Mouse (Mus musculus) brain, embryonic 18.5 days (tissue): ENCODE data around the gene Cytip.

ENCODE experiments used
- DNase-seq: peaks from one replicate; pipeline ENCODE4 v3.0.0-alpha.2; 2012; ENCODE audit warnings: low read depth, low spot score

Cytip gene

DNA sequence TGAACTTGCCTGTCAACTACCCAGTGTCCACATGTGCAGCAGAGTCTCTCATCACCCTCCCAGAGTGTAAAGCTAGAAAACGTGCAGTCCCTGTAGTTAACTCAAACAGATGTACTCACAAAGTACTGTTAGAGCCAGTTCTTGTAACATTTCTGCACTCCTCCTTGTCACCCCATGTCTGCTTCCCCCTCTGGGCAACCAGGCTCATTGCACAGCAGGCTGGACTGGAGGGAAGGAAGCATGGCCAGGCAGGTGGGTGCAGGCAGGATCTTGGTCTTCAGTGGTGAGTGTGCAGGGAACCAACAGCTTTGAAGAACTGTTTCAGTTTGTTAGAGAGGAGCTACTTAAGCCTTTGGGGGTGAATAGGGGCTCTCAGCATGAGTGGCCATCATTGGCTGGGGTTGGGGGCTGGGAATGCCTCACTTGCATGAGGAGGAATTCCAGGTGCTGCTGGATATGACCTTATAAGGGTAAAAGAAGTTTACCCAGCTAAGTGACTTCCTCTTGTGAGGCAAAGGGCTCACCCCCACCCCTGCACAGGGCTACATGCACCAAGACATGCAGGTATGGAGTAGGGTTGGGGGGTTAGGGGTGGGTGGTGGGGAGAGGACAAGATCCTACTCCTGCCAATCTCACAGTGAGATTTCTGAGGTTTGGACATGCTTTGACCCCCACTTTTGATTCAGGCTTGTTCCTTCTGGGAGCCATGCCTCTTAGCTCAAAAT, 31.7 kb downstream of the Cytip start:
- no peak for DNase-seq

DNA sequence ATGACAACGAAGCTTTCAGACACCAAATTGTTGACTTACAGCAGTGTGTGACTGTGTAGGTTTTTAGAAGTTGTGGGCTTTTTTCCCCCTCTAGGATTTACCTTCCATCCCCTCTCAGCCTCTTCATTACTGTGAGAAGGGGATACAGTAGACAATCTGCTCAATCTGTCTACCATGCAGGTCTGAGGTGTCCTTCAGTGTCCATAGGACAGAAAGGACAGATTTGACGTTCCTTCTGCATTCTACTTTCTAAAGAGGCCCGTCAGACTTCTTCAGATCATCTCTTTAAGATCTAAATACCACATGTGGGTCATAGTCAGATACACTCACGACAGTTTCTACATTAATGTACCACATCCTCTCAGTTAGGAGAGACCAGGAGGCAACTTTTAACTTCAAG, 33.5 kb downstream of the Cytip start:
- DNase-seq = no peak

- DNase-seq = no peak
These were observed 34.6 kb downstream of the Cytip start for GRCm38 (mm10) chr2:58160541-58161307.

DNA sequence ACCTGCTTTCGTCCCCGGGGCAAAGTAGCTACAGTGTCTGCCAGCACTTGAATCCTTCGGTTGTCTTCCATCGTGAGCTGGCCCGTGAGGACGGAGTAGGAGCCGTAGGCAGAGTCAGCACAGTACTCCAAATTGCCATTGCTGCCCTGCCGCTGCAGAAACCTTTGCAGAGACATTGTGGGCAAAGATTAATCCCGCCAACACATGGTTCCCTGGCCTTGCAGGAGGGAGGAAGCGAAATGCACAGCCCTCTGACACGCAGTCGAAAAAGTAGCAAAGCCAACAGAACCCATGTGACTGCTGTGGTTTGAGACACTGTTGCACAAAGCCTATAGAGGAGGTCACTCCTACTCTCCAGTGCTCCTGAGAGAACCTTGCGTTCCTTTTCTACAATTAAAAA, 35.5 kb downstream of the Cytip start:
- no peak for DNase-seq

DNA sequence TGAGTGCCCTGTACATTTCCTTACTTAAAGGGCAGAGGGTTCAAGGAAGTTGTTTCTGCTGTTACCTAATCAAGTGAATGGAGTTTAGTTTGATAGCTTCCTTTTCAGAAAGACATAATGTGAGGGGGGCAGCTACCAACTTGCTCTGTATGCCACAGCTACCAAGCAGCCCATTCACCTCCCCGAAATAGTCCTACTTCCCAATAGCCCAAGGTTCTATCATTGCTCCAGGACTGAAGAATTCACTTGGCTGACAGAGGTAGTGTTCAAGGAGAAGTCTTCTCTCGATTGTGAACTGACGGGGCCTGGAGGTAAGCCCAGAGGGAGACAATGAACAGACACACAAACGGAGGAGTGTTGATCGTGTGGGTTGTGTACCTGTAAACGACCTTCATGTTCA, 36.2 kb downstream of the Cytip start:
- DNase-seq = no peak

DNA sequence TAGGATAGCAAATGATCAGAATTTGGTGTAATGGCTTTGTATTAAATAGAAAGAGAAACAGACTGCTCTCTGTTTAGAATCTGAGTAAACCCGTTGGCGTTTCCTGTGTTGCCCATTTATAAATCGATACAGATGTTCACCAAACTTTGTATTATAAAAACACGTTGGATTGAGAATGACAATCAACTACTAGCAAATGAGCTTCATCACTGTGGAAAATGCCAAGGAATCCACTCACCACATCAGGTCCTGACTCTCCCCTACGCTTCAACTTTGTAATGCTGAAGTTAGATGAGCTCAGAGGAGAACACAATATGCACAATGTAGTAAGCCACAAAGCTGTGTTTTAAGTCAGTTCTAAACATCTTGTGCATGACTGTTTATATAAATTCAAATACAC, 36.8 kb downstream of the Cytip start:
- no peak for DNase-seq

GRCm38 (mm10) chr2:58158107-58158506, 37.2 kb downstream of the Cytip start:
- no peak for DNase-seq

DNA sequence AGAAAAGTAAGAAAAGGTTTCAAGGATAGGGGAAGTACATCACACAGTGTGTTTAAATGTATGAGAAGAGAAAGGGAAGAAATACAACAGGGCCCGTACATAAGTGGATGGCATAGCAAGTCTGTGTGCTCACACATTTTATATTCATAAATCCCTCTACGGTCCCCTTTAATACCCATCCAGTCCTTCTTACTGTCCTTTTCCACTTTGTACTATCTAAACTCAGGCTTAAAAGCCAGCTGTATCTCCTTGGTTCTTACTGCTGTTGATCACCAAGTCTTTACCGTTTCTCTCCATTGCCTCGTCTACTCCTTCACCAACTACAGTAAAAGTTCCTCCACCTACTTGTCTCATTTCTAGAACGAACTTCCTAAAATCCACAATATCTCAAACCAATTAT, 37.9 kb downstream of the Cytip start:
- no peak for DNase-seq

- DNase-seq = no peak
These were observed 38.6 kb downstream of the Cytip start for GRCm38 (mm10) chr2:58156495-58157392.

GRCm38 (mm10) chr2:58156108-58156415, 39.3 kb downstream of the Cytip start:
- no peak for DNase-seq

DNA sequence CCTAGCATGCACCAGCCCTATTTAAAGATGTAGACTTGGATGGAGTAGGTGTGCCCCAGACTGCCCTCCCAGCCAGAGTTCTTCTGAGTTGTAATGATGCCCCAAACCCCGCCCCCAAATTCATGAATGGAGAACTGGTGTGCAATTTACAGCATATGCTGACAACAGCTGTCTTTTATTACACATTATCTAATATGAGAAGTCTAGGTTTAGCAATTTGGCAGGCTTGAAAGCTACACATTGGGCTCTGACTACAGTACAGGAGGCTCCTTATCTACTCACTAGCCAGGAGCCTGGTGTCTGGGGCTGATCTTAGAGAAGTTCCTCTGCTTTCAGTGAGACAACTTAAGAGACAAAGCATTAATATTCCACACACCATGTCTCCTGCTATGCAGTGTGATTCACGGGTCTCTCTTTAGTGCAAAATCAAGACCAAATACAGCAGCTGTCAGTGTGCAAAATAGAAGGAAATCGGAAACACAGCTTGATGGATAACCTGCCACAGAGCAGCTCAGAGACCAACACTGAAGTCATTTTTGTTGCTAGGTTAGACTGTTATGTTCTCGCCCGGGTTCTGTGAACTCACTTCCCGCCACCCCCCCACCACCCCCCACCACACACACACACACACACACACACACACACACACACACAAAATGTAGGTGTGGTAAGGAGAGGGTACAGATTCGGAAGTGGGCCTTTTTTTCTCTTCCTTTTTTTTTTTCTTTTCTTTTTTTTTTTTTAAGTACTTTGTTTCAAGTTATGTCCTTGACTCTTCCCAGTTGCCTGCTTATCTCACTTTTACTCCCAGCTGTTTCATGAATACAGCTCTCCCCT, 39.8 kb downstream of the Cytip start:
- no peak for DNase-seq

- DNase-seq = no peak
These were observed 40.8 kb downstream of the Cytip start for GRCm38 (mm10) chr2:58154555-58154954.

GRCm38 (mm10) chr2:58153742-58154141, 41.6 kb downstream of the Cytip start:
- no peak for DNase-seq

- no peak for DNase-seq
These were observed 45.3 kb downstream of the Cytip start for GRCm38 (mm10) chr2:58149983-58150405.

- DNase-seq = no peak
These were observed 48.8 kb downstream of the Cytip start for GRCm38 (mm10) chr2:58146572-58146971.

DNA sequence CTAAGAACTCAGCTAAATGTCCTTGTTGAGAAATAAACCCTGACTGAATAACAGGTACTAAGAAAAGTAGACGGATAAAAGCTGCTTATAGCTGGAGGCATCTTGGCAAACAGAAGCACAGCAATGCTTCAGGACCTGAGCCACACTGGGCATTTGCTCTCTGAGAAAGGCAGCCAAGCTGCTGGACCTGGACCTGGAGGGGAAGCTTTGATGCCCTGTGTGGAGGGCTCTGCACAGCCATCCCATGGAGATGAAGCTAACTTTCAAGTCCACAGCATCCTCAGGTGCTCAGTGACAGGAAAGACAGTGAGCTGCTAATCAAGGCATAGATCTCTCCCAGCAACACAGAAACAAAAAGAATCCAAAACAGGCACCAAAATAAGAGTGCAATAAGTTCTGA, 54.8 kb downstream of the Cytip start:
- DNase-seq = no peak

DNA sequence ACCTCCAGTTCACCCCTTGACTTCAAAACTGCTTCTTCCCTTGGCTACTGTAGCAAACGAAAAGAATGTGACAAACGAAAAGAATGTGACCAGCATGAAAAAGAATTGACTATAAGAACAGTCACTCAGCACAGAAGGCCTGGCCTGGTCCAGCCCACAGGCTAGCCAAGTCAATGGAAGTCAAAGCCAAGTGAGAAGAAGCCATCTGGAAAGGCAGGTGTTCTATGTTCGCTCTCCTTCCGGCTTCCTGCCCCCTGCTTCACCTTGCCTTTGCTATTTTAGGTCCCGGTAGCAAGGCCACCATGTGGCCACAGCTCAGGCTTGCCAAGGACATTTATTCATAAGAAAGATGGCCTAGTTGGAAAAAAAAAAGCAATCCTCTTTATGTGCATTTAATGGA, 56.7 kb downstream of the Cytip start:
- no peak for DNase-seq

DNA sequence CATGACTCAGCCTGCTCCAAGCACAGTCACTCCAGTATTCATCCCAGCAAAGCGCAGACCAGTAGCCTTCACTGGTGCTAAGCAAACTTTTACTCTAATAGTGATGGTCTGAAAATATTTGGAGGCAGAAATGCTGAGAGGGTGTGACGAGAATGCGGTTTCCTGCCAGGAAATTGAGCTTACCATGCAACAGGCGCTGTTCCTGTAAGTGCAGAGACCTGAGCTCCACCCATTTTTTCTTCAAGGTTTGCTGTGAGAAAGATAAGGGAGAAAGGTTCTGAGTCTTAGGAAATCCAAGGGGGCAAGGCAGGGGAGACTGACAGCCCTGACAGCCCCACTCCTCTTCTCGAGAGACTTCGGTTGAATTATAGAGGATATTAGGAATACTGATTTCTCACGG, 57.7 kb downstream of the Cytip start:
- no peak for DNase-seq

- no peak for DNase-seq
These were observed 58.8 kb downstream of the Cytip start for GRCm38 (mm10) chr2:58136526-58136925.

DNA sequence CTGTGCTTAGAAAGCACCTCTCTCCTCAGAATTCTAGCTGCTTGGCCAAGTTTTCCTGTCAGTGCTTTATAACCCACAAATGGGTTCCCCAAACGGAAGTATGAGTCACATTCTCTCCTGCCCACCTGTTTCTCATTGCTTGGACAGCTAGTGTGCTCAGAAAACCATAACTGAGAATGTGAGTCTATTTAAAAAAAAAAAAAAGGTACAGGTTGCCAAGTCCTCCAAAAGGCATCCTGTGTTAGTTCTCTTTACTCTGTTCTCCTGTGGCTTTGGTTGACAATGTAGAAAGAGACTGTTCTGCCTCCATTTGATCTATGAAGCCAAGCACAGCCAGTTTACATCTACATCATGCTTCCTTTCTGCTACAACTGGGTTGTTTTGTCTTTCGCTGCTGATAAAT, 60.3 kb downstream of the Cytip start:
- no peak for DNase-seq

GRCm38 (mm10) chr2:58132597-58132996, 62.7 kb downstream of the Cytip start:
- DNase-seq = no peak

DNA sequence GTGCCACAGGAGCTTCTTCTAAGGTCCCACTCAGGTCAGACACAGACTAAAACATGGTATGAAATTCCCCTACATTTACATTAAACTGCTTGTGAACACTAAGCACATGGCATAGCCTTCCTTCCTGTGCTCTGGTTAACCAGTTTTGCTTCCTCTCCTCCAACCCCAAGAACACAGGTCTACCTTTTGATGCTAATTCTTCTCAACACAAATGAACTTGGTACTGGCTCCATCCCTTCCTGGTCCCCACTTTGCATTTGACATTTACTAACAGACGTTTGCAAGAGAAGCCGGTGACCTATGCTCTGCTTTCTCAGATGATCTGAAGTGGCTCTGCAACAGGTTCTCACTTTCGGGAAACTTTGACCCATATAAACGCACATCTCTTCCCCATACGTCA, 65.4 kb downstream of the Cytip start:
- DNase-seq = no peak
